Mouse (Mus musculus): ENCODE data around the gene Cst12. TPM values are rescaled to one million over a fixed set of nuclear protein-coding genes. Genes with fewer than 3 reads are reported as not detected.

The Cst12 gene
- total RNA-seq, 2 experiments from 2014 or later = not detected

Other genes starting within 250 kb of the Cst12 start
- gene Nxt1, start 116.8 kb upstream of the Cst12 start, total RNA-seq (2015) = 109 and 113 TPM in 2 replicates
- 48.6 and 50.6 TPM in 2 replicates for gene Nxt1, start 116.8 kb upstream of the Cst12 start, total RNA-seq (2017)
- 15.4 and 16.1 TPM in 2 replicates for gene Gzf1, start 108.3 kb upstream of the Cst12 start, total RNA-seq (2015)
- gene Gzf1, start 108.3 kb upstream of the Cst12 start, total RNA-seq (2017) = 18.7 and 20.9 TPM in 2 replicates
- 0.64 and 0.81 TPM in 2 replicates for gene Napb, start 56.9 kb upstream of the Cst12 start, total RNA-seq (2015)
- gene Napb, start 56.9 kb upstream of the Cst12 start, total RNA-seq (2017) = 0.37 and 0.84 TPM in 2 replicates
- not detected in 2 replicates for gene Cstl1, start 39.0 kb upstream of the Cst12 start, total RNA-seq (2015)
- gene Cstl1, start 39.0 kb upstream of the Cst12 start, total RNA-seq (2017) = not detected in 2 replicates
- not detected in 2 replicates for gene Cst11, start 17.9 kb upstream of the Cst12 start, total RNA-seq (2015)
- not detected in 2 replicates for gene Cst11, start 17.9 kb upstream of the Cst12 start, total RNA-seq (2017)
- not detected in 2 replicates for gene 8030411F24Rik, start 7.4 kb upstream of the Cst12 start, total RNA-seq (2015)
- gene 8030411F24Rik, start 7.4 kb upstream of the Cst12 start, total RNA-seq (2017) = not detected in 2 replicates
- not detected in 2 replicates for gene Cst8, start 9.4 kb downstream of the Cst12 start, total RNA-seq (2015)
- gene Cst8, start 9.4 kb downstream of the Cst12 start, total RNA-seq (2017) = not detected in 2 replicates
- not detected in 2 replicates for gene Cst13, start 30.7 kb downstream of the Cst12 start, total RNA-seq (2015)
- not detected in 2 replicates for gene Cst13, start 30.7 kb downstream of the Cst12 start, total RNA-seq (2017)
- gene Cst9, start 45.8 kb downstream of the Cst12 start, total RNA-seq (2015) = not detected in 2 replicates
- not detected in 2 replicates for gene Cst9, start 45.8 kb downstream of the Cst12 start, total RNA-seq (2017)
- not detected in 2 replicates for gene 9230104L09Rik, start 75.7 kb downstream of the Cst12 start, total RNA-seq (2015)
- not detected in 2 replicates for gene 9230104L09Rik, start 75.7 kb downstream of the Cst12 start, total RNA-seq (2017)
- gene Cst3, start 86.3 kb downstream of the Cst12 start, total RNA-seq (2015) = 423 and 485 TPM in 2 replicates
- 377 and 496 TPM in 2 replicates for gene Cst3, start 86.3 kb downstream of the Cst12 start, total RNA-seq (2017)
- gene Gm1330, start 213.9 kb downstream of the Cst12 start, total RNA-seq (2015) = not detected in 2 replicates
- not detected in 2 replicates for gene Gm1330, start 213.9 kb downstream of the Cst12 start, total RNA-seq (2017)
- not detected in 2 replicates for gene Gm10750, start 227.9 kb downstream of the Cst12 start, total RNA-seq (2015)
- gene Gm10750, start 227.9 kb downstream of the Cst12 start, total RNA-seq (2017) = not detected in 2 replicates